Comparison of ENCODE assay signal across 8 mouse cellular contexts in genomic region chr12:70131042-70131675, GRCm38 (mm10). TPM values are rescaled to one million over a fixed set of nuclear protein-coding genes. Genes with fewer than 3 reads are reported as not detected.
A peak's percentile ranks its signal among the peaks of the same experiment; 100 is the strongest.
DNase-seq lines count a peak whose midpoint lies in the region; ATAC-seq lines count a peak whose summit lies in the region.

No protein-coding gene starts in this region.

- 36% methylated on average over 20 of the region's 20 CpGs for WGBS in hindbrain, embryonic 13.5 days
- 48% methylated on average over 20 of the region's 20 CpGs for WGBS in hindbrain, embryonic 10.5 days
- 42% methylated on average over 20 of the region's 20 CpGs for whole genome bisulfite sequencing in intestine, embryonic 15.5 days
- WGBS in neural tube, embryonic 14.5 days, result 25% methylated on average over 20 of the region's 20 CpGs
- 59% methylated on average over 20 of the region's 20 CpGs for WGBS in liver, embryonic 11.5 days

- peak overlapping the region; percentile 69 for H3K27ac ChIP-seq in hindbrain, embryonic 13.5 days
- H3K27ac ChIP-seq in hindbrain, embryonic 10.5 days, result no peak overlapping the region
- 0 out of 2 replicates have a peak overlapping the region, but pooled peaks have one; percentile 17 for H3K27ac ChIP-seq in intestine, embryonic 15.5 days
- H3K27ac ChIP-seq in neural tube, embryonic 14.5 days (ENCODE audit: low read depth, low read length), result peak overlapping the region; percentile 30; the same call in 1 of the 2 replicates
- H3K27ac ChIP-seq in liver, embryonic 11.5 days (ENCODE audit: low read depth, low read length), result no peak overlapping the region

- 0 out of 2 replicates have a peak, but pooled peaks have one; percentile 43 for ATAC-seq in hindbrain, embryonic 13.5 days (ENCODE audit: low FRiP score)
- ATAC-seq in intestine, embryonic 15.5 days, result no peak
- no peak for ATAC-seq in neural tube, embryonic 14.5 days (ENCODE audit: low read depth)
- ATAC-seq in liver, embryonic 11.5 days (replicated peaks; ENCODE audit: low FRiP score), result no peak

- no peaks in the 10 kb centered on the region for H3K27me3 ChIP-seq in hindbrain, embryonic 13.5 days
- H3K27me3 ChIP-seq in hindbrain, embryonic 10.5 days (ENCODE audit: insufficient read depth, poor library complexity, severe bottlenecking), result no peaks in the 10 kb centered on the region
- H3K27me3 ChIP-seq in intestine, embryonic 15.5 days (replicated peaks), result no peaks in the 10 kb centered on the region
- H3K27me3 ChIP-seq in neural tube, embryonic 14.5 days (ENCODE audit: control insufficient read depth, insufficient read depth, low read length), result no peaks in the 10 kb centered on the region
- H3K27me3 ChIP-seq in liver, embryonic 11.5 days (replicated peaks; ENCODE audit: control insufficient read depth, insufficient read depth, low read length), result no peaks in the 10 kb centered on the region

- peaks cover 13% of the 10 kb centered on the region for H3K4me1 ChIP-seq in hindbrain, embryonic 13.5 days (replicated peaks)
- peaks cover 15% of the 10 kb centered on the region for H3K4me1 ChIP-seq in hindbrain, embryonic 10.5 days (replicated peaks)
- no peaks in the 10 kb centered on the region for H3K4me1 ChIP-seq in intestine, embryonic 15.5 days (replicated peaks)
- no peaks in the 10 kb centered on the region for H3K4me1 ChIP-seq in neural tube, embryonic 14.5 days (ENCODE audit: control insufficient read depth, insufficient read depth, low read length)
- H3K4me1 ChIP-seq in liver, embryonic 11.5 days (replicated peaks; ENCODE audit: control insufficient read depth, insufficient read depth, low read length), result no peaks in the 10 kb centered on the region

- peak overlapping the region; percentile 48 for H3K4me2 ChIP-seq in hindbrain, embryonic 13.5 days
- H3K4me2 ChIP-seq in intestine, embryonic 15.5 days (replicated peaks), result peak overlapping the region; percentile 43
- peak overlapping the region; percentile 37 for H3K4me2 ChIP-seq in neural tube, embryonic 14.5 days (ENCODE audit: low read depth, low read length)
- no peak overlapping the region for H3K4me2 ChIP-seq in liver, embryonic 11.5 days

- no peaks in the 10 kb centered on the region for H3K36me3 ChIP-seq in hindbrain, embryonic 13.5 days
- H3K36me3 ChIP-seq in hindbrain, embryonic 10.5 days, result no peaks in the 10 kb centered on the region
- no peaks in the 10 kb centered on the region for H3K36me3 ChIP-seq in intestine, embryonic 15.5 days
- H3K36me3 ChIP-seq in neural tube, embryonic 14.5 days (ENCODE audit: control insufficient read depth, insufficient read depth, low read length), result no peaks in the 10 kb centered on the region
- no peaks in the 10 kb centered on the region for H3K36me3 ChIP-seq in liver, embryonic 11.5 days (ENCODE audit: control insufficient read depth, insufficient read depth, low read length)

- peak overlapping the region; percentile 23 for H3K4me3 ChIP-seq in hindbrain, embryonic 13.5 days
- H3K4me3 ChIP-seq in hindbrain, embryonic 10.5 days, result no peak overlapping the region
- peak overlapping the region; percentile 6; the same call in 1 of the 2 replicates for H3K4me3 ChIP-seq in intestine, embryonic 15.5 days (replicated peaks)
- peak overlapping the region; percentile 3; the same call in 1 of the 2 replicates for H3K4me3 ChIP-seq in neural tube, embryonic 14.5 days (ENCODE audit: low read depth, low read length)
- H3K4me3 ChIP-seq in liver, embryonic 11.5 days (ENCODE audit: low read depth, low read length), result no peak overlapping the region

- DNase-seq in hindbrain, embryonic 10.5 days (ENCODE audit: low spot score), result no peak
- peak; percentile 46 for DNase-seq in ZHBTc4 (ENCODE audit: low read depth, low spot score)
- peak; percentile 56 to 66 for DNase-seq in cerebellum, postnatal 25 days
- no peak for DNase-seq in c-Kit-positive CD71-positive TER-119-positive erythroid progenitor cells, embryonic 14.5 days (ENCODE audit: low spot score)
- no peak for DNase-seq in liver, embryonic 11.5 days (ENCODE audit: low spot score)

- H3K9ac ChIP-seq in hindbrain, embryonic 13.5 days, result peak overlapping the region; percentile 56
- peak overlapping the region; percentile 11; the same call in 1 of the 2 replicates for H3K9ac ChIP-seq in intestine, embryonic 15.5 days
- H3K9ac ChIP-seq in neural tube, embryonic 14.5 days (replicated peaks; ENCODE audit: low read depth, low read length), result peak overlapping the region; percentile 26
- H3K9ac ChIP-seq in liver, embryonic 11.5 days (ENCODE audit: low read depth, low read length), result no peak overlapping the region

- no peaks in the 10 kb centered on the region for H3K9me3 ChIP-seq in hindbrain, embryonic 13.5 days
- H3K9me3 ChIP-seq in hindbrain, embryonic 10.5 days, result no peaks in the 10 kb centered on the region
- no peaks in the 10 kb centered on the region for H3K9me3 ChIP-seq in intestine, embryonic 15.5 days
- no peaks in the 10 kb centered on the region for H3K9me3 ChIP-seq in neural tube, embryonic 14.5 days (ENCODE audit: control insufficient read depth, low read length)
- H3K9me3 ChIP-seq in liver, embryonic 11.5 days (ENCODE audit: control insufficient read depth, low read length), result no peaks in the 10 kb centered on the region

RNA-seq across cellular contexts. Expression of gene Nin, which starts 17.6 kb away (rescaled TPM):
- 13.3 and 13.4 TPM in 2 replicates for polyA plus RNA-seq in hindbrain, embryonic 13.5 days (2015; fragmentation: Nextera tagmentation; extraction: Ambion mirVana)
- polyA plus RNA-seq in hindbrain, embryonic 10.5 days (2016; fragmentation: Nextera tagmentation; extraction: Ambion mirVana), result 10.3 and 13.7 TPM in 2 replicates
- polyA plus RNA-seq in intestine, embryonic 15.5 days (2015; fragmentation: Nextera tagmentation; extraction: Ambion mirVana), result 8.4 and 9.1 TPM in 2 replicates
- 13.9 and 14.8 TPM in 2 replicates for polyA plus RNA-seq in neural tube, embryonic 14.5 days (2014; fragmentation: Nextera tagmentation; extraction: Ambion mirVana)
- polyA plus RNA-seq in liver, embryonic 11.5 days (2014; fragmentation: Nextera tagmentation; extraction: Ambion mirVana), result 7.7 and 9.4 TPM in 2 replicates

RNA-seq across cellular contexts. Expression of gene Abhd12b, which starts 22.8 kb away (rescaled TPM):
- polyA plus RNA-seq in hindbrain, embryonic 13.5 days (2015; fragmentation: Nextera tagmentation; extraction: Ambion mirVana), result 0.12 TPM in 1 of 2 replicates, not detected in the other
- not detected in 2 replicates for polyA plus RNA-seq in hindbrain, embryonic 10.5 days (2016; fragmentation: Nextera tagmentation; extraction: Ambion mirVana)
- 0.11 and 0.15 TPM in 2 replicates for polyA plus RNA-seq in intestine, embryonic 15.5 days (2015; fragmentation: Nextera tagmentation; extraction: Ambion mirVana)
- 0.18 and 0.20 TPM in 2 replicates for polyA plus RNA-seq in neural tube, embryonic 14.5 days (2014; fragmentation: Nextera tagmentation; extraction: Ambion mirVana)
- polyA plus RNA-seq in liver, embryonic 11.5 days (2014; fragmentation: Nextera tagmentation; extraction: Ambion mirVana), result 0.12 TPM in 1 of 2 replicates, not detected in the other

Comparison
In these comparisons a context has a peak if more than half of its experiments do, and no peak if none do; other contexts are left out.
1. H3K27ac ChIP-seq: peak in hindbrain, embryonic 13.5 days (single experiment), intestine, embryonic 15.5 days (single experiment) and neural tube, embryonic 14.5 days (single experiment); none in hindbrain, embryonic 10.5 days (single experiment) and liver, embryonic 11.5 days (single experiment).
2. H3K4me3 ChIP-seq: peak in hindbrain, embryonic 13.5 days (single experiment), intestine, embryonic 15.5 days (single experiment) and neural tube, embryonic 14.5 days (single experiment); none in hindbrain, embryonic 10.5 days (single experiment) and liver, embryonic 11.5 days (single experiment).
3. DNase-seq: peak in ZHBTc4 (single experiment) and cerebellum, postnatal 25 days (2 of 2); none in hindbrain, embryonic 10.5 days (single experiment), c-Kit-positive CD71-positive TER-119-positive erythroid progenitor cells, embryonic 14.5 days (single experiment) and liver, embryonic 11.5 days (single experiment).